Mouse (Mus musculus) spleen, adult 12 weeks (tissue): ENCODE data around the gene Wnt3a.

Source experiments
- DNase-seq: peaks from one replicate; pipeline ENCODE4 v3.0.0; 2022; ENCODE audit warnings: low spot score

Wnt3a gene

DNA sequence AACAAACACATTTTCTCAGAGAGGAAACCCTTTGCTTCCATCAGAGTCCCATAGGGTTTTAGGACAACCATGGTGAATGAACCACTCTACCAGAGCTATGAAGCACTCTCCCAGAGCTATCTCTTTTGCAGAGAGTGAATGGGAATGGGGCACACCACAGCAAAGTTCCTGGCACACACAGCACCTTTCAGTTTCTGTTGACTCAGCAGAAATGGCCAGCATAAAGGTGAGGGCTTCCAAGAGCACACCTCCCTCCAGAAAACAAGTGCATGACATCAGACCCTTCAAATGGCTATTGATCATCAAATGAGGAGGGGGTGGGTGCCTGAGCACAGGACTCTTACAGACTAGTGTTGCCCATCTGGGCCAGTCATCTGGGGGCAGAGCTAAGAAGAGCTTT lies 28.2 kb downstream of the Wnt3a start:
- no peak for DNase-seq

DNA sequence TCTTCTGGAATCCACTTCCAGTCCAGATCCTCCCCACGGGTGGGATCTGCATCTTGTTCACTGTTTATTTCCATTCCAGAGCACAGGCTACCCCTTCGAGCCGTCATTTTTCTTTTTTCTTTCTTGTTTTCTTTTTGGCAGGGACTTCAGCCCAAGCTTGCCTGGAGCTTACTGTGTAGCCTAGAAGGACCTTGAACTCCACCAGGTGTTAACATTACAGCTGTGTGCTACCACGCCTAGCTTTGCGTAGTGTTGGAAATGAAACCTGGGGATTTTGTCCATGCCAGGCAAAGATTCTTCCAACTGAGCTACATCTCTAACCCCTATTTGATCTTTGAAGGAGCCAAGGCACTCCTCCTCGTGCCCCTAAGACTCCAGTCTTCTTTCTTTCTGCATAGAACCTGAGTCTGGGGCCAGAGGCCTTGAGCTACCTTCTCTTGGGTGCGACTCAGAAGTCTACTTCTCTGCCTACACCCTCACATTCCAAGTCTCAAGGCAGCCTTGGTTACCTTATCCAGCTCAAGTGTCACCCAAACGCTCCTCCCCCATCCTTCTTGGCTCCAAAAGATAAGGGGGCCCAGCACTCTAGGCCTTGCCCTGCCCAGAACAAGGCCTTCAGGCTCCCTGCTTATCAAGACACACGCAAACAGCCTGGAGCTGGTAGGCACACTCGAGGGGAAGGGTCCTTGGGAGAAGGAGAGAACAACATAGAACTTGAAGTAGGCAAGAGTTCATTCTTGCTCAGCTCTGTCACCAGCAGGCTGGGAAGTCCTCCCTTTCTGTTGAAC lies 29.7 kb downstream of the Wnt3a start:
- peak; percentile 56 for DNase-seq

DNA sequence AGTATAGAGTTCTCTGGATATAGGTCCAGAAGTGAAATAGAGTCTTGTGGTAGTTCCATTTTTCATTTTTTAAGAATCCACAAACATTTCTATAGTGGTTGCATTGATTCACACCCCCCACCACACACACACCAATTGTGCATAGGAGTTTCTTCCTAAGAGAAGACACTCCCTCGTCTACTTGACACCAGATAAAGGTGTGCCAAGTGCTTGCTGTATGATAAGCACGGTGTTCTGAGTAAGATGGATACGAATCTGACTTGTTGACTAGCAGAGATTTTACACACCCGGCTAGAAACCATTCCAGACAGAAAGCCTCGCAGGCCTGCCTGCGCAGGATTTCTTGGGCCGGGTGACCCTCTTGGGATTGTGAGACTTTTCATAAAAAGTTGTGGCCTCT lies 30.9 kb downstream of the Wnt3a start:
- DNase-seq = no peak

DNA sequence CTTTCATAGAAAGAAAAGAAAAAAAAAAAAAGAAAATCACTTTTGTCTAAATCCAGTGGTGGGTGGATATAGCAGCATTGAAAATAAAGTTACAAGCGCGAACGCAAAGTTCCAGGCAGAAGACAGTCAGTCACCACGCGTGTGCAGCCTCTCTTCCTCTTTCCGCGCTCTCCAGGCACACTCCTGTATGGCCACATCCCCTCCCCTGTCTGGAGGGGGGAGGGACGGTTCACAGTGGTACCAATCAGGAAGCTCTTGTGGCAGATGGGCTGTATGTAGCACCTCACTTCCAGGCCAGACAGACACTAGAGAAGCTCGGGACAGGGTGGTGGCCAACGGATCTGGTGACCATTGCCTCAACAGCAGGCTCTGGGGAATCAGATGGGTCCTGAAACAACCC lies 42.5 kb downstream of the Wnt3a start:
- DNase-seq = no peak

GRCm38 (mm10) chr11:59243856-59244255 lies 46.7 kb downstream of the Wnt3a start:
- no peak for DNase-seq

- no peak for DNase-seq
Measured at GRCm38 (mm10) chr11:59241841-59242240, 48.7 kb downstream of the Wnt3a start.

- no peak for DNase-seq
Measured at GRCm38 (mm10) chr11:59239796-59240195, 50.8 kb downstream of the Wnt3a start.

DNA sequence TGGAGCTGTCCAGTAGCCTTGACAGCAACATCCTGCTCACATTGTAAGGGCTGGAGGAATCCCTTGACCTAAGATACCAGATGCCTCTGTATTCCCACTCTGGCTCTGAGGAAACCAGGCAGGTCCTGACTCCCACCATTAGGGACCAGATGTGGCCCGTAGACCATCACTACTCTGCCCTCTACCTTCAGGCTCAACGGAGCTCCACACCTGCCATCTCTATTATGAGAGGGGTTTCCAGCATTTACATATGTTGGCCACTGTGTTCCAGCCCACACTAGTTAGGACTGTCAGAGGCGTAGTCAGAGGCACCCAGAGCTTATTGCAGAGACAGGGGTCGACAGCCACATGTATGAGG lies 51.1 kb downstream of the Wnt3a start:
- DNase-seq = no peak

- DNase-seq = no peak
Measured at GRCm38 (mm10) chr11:59238525-59239427, 51.8 kb downstream of the Wnt3a start.

GRCm38 (mm10) chr11:59232797-59233196 lies 57.8 kb downstream of the Wnt3a start:
- DNase-seq = no peak

DNA sequence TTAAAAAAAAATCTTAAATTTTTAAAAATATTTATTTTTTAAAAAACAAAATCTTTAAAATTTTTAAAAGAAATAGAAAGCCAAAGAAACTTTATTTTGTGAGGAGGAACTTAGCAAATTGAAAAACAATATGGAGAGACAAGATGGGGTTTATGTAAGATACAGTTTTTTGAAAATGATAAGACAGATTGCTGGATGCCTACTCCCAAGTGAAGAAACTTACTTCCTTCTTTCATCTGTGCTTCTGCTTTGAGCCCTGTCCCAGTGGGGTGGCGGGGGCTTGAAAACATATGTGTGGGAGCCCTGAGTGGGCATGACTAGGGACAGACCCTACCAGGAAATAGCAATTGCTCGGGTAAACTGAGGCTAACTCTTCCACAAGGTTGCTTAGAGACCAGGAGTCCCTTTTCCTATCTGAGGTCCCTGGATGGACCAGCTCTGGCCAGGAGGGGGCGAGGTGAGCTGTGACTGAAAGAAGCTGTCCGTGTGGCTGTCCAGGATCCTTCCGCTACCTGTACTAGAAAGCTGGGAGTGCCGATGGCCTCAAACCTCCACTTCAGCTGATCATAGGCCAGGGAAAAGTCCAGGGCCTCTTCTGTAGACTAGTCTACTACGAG lies 60.3 kb downstream of the Wnt3a start:
- peak; percentile 62 for DNase-seq

- DNase-seq = peak; percentile 95
Measured at GRCm38 (mm10) chr11:59228122-59228953, 62.2 kb downstream of the Wnt3a start, which contains the start of gene Arf1. Gene Arf1, minus strand, starts transcription at chr11:59228270.

GRCm38 (mm10) chr11:59227604-59228121 lies 62.9 kb downstream of the Wnt3a start:
- DNase-seq = no peak

GRCm38 (mm10) chr11:59226787-59227603 lies 63.6 kb downstream of the Wnt3a start:
- DNase-seq = peak; percentile 13

DNA sequence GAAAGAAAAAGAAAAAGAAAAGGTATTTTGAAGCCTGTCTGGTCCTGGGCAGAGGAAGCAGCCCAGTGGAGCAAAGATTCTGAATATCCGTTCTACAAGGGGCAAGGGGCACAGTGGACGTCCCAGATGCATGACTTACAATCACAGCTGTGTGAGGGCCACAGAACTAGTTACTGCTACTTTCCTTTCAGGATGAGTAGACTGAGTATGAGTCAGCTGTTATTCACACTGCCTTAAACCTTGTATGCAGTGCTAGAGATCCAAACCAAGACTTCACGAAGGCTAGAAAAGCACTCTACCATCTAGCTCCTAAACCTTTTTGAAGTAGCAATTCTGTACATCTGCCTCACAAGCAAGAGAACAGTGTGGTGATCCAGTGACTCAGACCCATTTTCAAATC lies 64.3 kb downstream of the Wnt3a start:
- no peak for DNase-seq

GRCm38 (mm10) chr11:59225167-59225566 lies 65.4 kb downstream of the Wnt3a start:
- no peak for DNase-seq

- no peak for DNase-seq
Measured at GRCm38 (mm10) chr11:59224470-59224869, 66.1 kb downstream of the Wnt3a start.

DNA sequence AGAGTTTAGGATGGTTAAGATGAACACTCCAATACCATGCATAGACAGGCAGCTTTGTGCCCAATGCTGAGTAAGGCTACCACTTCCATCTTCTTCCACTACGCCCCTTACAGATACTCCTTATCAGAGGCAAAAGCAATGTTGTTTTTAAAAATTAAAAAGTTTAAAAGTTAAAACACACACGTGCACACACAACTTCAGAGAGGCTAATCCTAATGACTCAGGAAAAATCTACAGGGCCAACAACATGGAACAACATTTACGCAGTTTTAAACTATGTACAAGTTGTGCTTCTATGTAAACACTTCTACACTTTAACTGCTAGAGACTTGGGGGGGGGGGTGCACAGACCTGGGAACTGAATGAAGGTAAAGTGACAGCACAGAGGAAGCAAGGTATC lies 66.5 kb downstream of the Wnt3a start:
- no peak for DNase-seq

DNA sequence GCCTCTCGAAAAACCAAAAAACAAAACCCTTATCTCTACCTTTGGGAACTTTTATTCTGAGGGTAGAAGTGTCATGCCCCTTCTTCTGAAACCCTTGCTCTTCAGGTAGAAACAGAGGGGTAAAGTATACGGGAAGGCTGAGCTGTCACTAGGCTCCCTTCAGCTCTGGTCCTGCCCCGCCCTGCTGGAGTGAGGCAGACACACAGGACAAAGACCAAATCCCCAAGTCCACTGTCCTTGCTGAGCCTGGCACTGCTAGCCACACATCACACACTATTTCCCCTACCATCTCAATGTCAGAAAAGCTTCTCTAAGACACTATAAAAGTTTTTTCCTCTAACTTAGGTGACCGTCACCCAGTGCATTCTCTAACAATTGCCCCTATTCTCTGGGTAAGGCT lies 68.2 kb downstream of the Wnt3a start:
- DNase-seq = no peak

- no peak for DNase-seq
Measured at GRCm38 (mm10) chr11:59221604-59222003, 68.9 kb downstream of the Wnt3a start.

GRCm38 (mm10) chr11:59219064-59219463 lies 71.5 kb downstream of the Wnt3a start:
- peak; percentile 22 for DNase-seq
